Mouse (Mus musculus) testis, adult 2 months (tissue): ENCODE results near the gene H1fx.

Experiments used
- CTCF ChIP-seq: fragments of 200-500 bp; IDR thresholded peaks from 2 replicates; pipeline ENCODE4 v1.5.1; 2012; ENCODE audit warnings: low read depth, mild to moderate bottlenecking, inconsistent platforms, low read length, moderate library complexity; ENCODE audit not compliant: control insufficient read depth, insufficient read depth, insufficient replicate concordance
- POLR2A ChIP-seq: fragments of 200-500 bp; IDR thresholded peaks from 2 replicates; pipeline ENCODE4 v1.6.1; 2012; ENCODE audit warnings: low read depth, mild to moderate bottlenecking, inconsistent platforms, low read length, moderate library complexity; ENCODE audit not compliant: control insufficient read depth

GRCm38 (mm10) chr6:87991216-87991615 is 9.8 kb upstream of the H1fx start:
- TF ChIP-seq CTCF: no peak
- peak; percentile 29; the same call in 1 of the 2 replicates for TF ChIP-seq POLR2A
